Mouse (Mus musculus): ENCODE data around the gene Socs3.

GRCm38 (mm10) chr11:117954094-117954493 lies 15.8 kb downstream of the Socs3 start:
- TF ChIP-seq CTCF (IDR thresholded peaks at IDR 0.05; ENCODE audit: insufficient read depth, low read depth, low read length) (no peak), POLR2A (IDR thresholded peaks at IDR 0.05; ENCODE audit: insufficient read depth, low read depth, low read length) (no peak)
